Mouse (Mus musculus) bone marrow, adult 2 months (tissue): ENCODE data around the gene Zdhhc23.

ENCODE experiments used
- CTCF ChIP-seq: fragments of 200-500 bp; IDR thresholded peaks from 2 replicates; pipeline ENCODE4 v1.5.1; 2011; ENCODE audit warnings: low read length, control low read depth; ENCODE audit not compliant: control insufficient read depth, insufficient read depth
- POLR2A ChIP-seq: fragments of 200-500 bp; IDR thresholded peaks from 2 replicates; pipeline ENCODE4 v1.6.1; 2011; ENCODE audit warnings: low read depth, mild to moderate bottlenecking, control low read depth, low read length, borderline replicate concordance; ENCODE audit not compliant: control insufficient read depth

GRCm38 (mm10) chr16:43925001-43925558 is 54.5 kb downstream of the Zdhhc23 start:
- no peak for TF ChIP-seq CTCF
- TF ChIP-seq POLR2A = no peak
